Mouse (Mus musculus) layer of hippocampus, postnatal 14 days (tissue): ENCODE measurements around the gene Cmpk1. TPM values are rescaled to one million over a fixed set of nuclear protein-coding genes. Genes with fewer than 3 reads are reported as not detected.

Experiments
- DNase-seq, 2 experiments: peaks; one replicate each; pipeline ENCODE4 v3.0.0; 2021 to 2022; ENCODE audit warnings: low spot score in 2 of 2, mixed read lengths in 1 of 2
- total RNA-seq, 2 experiments: library from RNA; stranded (reverse); gene quantifications; 2 replicates each; pipeline ENCODE4 v1.2.3; 2021

The Cmpk1 gene
- total RNA-seq, 2 experiments from 2014 or later = 101 to 104 TPM

DNA sequence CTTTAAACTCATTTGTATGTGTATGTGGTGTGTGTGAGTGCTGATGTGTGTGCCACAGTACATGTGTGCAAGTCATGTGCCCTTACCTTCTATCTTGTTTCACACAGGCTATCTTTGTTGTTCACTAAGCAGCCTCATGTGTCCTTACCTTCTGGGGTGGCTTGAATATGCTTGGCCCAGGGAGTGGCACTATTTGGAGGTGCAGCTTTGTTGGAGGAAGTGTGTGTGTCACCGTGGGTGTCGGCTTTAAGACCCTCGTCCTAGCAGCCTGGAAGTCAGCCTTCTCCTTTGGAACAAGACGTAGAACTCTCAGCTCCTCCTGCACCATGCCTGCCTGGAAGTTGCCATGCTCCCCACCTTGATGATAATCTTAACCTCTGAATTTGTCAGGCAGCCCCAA lies 40.6 kb downstream of the Cmpk1 start:
- no peak for DNase-seq

DNA sequence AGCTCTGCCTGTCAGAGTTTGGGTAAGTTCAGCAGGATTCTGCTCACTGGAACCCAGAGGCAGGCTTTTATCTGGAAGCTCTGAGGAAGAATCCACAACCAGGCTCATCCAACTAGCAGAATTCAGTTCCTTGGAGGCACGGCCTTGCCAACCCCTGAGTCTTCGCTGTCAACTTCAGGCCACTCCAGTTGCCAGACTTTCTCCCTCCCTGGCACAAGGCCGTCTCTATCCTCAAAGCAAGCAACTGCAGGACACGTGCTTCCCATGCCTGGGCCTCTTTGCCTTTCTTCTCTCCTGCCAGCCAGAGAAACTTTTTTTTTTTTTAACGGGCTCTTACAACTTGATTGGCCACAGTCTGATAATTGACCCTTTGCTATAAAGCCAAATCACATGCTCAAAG lies 42.0 kb downstream of the Cmpk1 start:
- DNase-seq = no peak

DNA sequence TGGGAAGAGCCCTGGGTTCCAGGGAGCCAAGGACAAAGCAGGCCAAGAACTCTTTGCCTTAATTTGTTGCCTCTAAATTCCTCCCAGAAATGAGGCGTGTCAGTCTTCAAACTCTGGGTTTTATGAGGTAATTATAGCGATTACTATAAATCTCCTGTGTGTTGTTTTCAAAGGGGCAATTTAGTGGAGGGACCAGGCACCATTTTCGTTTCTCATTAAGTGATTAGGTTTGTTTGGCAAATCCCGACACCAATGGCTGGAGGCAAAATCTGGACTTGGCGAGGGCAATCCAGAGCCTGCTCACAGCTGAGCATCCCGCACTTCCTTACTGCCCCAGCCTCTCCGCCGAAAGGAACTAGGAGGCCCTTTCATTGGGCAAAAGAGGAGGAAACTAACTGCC lies 44.5 kb downstream of the Cmpk1 start:
- no peak for DNase-seq

DNA sequence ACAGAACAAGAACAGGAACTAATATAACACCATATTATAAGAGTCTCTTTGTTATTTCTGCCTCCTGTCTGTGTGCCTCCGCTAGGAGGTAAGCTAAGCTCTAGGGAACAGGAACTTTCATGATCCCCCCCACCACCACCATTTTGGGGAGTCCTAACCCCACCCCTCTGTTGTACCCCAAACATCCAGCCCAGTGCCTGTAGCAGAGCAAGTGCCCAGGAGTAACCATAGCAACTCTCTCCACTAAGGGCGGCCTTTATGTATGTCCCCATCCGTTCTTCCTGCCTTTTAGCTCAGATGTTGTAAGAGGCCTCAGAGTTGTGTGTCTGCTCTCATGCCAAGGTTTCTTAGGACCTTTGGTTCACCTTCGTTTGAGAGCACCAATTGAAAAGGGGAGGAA lies 44.9 kb downstream of the Cmpk1 start:
- DNase-seq = no peak

DNA sequence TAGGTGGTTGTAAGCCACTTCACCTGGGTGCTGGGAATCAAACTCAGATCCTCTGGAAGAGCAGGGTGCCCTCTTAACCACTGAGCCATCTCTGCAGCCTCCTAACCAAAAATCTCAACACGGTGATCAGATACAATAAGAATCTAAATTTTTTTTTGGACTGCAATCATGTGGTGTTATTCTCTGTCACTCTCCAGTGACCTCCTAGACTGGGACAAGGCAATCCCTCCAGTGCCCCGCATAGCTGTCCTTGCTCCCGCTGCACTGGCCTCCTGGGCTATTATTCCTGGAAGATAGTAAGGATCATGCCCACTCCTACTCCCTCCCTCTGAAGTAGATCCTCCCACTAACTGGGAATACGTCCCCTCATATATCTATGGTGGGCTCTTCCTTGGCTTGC lies 45.7 kb downstream of the Cmpk1 start:
- no peak for DNase-seq

DNA sequence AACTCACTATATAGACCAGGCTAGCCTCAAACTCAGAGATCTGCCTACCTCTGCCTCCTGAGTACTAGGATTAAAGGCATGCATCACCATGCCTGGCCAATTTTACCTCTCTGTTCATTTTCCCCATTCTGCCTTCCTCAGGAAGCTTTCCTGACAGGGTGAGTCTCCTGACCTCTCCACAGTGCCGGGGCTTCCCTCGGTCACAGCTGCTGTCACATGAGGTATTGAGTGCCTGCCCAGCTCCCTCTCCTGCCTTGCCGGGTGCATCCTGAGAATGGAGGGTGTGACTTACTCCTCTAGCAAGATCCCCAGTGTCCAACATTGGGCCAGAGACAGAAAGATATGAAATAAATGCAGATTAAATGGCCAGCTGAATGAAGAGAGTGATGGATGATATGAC lies 48.8 kb downstream of the Cmpk1 start:
- DNase-seq = no peak

DNA sequence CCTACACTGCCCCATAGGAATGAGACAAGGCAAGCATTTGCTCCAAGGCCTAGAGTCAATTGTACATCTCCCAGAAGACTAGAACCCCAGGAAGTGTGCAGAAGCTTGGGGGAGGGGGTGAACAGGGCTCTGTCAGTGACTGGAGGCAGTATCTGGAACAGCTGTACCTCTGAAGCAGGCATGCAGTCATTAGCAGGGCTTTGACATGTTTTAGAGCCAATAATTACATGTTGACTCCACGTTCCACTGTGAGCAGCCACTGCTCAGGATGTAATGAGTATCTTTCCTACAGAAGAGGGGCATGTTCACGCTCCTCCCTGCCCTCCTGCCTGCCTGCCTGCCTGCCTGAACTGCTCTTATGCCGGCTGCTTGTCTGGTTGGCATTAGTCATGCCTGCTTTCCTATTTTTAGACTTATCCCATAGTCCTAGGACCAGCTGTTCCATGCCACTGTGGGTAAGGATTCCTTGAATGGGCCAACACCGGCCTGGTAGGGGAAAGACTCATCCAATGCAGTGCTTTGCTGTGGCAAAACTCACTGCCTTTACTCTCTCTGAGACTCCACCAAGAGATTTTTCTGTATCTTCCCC lies 49.5 kb downstream of the Cmpk1 start:
- no peak for DNase-seq

DNA sequence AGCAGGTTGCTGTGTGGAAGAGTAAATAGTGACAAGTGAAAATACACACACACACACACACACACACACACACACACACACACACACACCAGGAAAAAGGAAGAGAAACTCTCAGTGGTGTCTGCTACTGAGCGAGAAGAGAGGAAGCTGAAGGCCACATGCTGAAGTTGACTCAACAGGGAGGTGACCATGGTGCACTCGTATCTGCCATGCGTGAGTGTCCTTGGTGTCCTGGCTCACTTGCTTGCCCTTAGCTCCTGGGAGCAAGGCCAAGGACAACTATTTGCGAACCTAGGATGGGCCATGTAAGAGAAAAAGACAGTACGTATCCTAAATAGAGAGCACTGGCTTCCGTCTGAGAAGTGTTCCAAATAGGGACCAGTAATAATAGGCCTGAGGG lies 52.9 kb downstream of the Cmpk1 start:
- DNase-seq = no peak

DNA sequence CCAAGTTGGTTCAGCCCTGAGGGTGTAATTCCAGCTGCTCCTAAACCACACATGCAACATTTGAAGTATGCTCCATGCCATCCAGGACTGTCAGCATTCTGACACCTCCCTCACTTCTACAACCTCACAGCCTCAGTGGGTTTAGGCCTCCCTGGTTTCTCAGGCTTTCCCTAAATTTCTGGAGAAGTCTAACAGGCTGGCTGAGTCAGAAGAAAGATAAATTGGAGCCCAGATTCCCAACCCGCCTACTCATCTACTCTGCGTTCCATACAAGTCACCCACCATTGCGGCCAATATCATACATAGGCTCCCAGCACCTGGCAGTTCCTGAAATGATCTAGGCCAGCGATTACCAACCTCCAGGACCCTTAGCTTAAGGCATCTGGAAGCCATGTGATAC lies 54.3 kb downstream of the Cmpk1 start:
- no peak for DNase-seq

DNA sequence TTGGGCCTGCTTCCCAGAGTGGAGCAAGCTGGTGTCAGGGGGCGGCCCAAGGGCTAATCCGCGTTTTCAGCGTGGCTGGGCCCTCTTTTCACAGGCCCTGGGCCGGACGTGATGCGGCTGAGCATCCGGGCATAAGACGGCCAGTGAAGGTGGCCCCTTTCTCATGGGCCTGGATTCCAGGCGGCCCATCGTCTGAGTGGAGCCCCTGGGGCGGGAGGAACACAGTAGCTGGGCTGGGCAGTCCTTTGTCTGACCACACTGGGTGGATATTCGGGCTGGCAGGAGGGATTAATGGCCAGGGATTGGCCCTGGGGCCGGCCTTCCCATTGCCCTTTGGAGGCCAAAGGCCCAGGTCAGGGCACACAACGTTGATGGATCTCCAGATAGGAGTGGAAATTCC lies 57.9 kb downstream of the Cmpk1 start:
- DNase-seq = no peak

DNA sequence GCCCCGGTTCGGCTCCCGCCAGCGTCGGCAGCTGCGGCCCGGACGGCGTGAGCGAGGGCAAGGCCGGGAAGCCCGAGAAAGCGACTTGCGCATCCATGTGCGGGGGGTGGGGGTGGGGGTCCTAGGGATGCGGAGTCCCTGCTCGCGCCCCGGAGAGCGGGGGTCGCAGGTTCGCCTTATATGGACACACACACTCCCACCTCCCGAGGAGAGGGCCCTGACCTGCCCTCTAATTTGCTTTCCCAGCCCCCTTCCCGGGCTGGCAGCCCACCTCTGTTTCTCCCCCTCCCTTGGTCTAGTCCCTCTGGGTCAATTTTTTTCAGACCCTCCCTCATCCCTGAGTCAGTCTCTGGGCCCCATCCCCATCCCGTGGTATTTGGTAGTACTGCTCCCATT lies 61.1 kb downstream of the Cmpk1 start, which contains the start of gene Foxe3:
Foxe3 (minus strand) TSS at position 97 of the 396 bp plus-strand sequence.
- DNase-seq = no peak

DNA sequence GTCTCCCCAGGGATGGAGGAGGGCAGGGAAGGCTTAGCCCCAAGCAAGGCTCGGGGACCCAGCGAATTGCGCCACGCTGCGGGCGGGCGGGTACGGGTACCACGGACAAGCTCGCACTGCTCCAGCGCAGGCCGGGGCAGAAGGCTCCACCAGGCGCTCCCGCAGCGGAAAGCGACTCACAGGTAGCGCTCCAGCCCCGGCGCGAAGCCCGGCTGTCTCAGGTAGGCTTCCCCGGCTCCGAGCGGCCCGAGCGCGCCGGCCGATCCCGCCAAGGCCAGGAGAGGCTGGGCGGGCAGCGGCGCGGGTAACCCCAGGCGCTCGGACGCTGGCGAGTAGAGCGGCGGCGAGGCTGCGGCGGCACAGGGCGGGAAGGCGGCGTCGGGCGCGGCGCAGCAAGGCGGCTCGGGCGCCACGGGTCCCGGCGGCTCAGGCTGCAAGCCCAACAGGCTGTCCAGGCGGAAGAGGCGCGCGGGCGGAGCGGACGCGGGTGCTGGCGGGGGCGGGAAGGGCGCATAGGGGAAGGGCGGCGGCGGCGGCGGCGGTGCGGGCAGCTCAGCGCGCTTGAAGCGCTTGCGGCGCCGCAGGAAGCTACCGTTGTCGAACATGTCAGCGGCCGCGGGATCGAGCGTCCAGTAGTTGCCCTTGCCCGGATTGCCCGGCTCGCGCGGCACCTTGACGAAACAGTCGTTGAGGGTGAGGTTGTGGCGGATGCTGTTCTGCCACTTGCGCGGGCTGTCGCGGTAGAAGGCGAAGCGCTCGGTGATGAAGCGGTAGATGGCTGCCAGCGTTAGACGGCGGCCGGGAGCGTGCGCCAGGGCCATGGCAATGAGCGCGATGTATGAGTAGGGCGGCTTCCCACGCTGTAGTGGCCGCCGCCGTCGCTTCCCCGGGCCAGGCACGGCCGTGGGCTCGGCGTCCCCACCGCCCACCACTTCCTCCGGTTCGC lies 61.8 kb downstream of the Cmpk1 start:
- DNase-seq = no peak

DNA sequence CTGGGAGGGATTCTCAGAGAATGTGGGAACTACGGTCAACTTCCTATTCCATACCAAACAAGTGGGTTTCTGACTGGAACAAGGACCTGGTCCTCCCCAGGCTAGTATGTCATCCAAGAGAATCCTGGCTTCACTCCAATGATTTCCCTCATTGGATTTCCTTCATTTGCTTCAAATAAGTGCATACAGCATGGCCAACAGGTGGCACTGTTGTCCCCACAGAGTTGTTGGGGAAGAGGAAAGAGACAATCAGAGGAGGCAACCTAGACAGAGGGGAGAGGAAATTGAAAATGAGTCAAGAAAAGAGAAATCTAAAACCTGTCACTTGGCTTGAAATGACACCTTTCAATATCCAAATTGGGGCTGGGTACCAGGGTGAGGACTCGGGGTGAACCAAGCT lies 70.0 kb downstream of the Cmpk1 start:
- DNase-seq = no peak

DNA sequence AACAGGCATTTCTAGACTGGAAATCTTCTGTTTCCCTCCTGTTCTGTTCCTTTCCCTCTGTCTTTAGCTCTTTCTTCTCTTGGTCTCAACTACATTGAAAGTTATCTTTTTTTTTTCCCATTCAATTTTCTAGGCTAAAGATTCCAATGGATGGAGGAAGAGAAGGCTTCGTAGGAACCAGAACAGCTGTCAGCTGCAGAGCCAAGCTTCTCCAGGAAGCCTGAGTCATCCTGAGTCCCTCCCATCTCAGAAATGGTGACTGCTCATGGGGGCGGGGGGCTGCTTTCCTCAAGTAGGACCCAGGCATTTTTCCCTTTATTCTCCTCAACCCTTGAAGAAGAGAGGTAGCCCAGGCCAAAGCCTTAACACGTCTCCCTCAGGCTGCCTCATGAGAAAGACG lies 71.0 kb downstream of the Cmpk1 start:
- DNase-seq = no peak

DNA sequence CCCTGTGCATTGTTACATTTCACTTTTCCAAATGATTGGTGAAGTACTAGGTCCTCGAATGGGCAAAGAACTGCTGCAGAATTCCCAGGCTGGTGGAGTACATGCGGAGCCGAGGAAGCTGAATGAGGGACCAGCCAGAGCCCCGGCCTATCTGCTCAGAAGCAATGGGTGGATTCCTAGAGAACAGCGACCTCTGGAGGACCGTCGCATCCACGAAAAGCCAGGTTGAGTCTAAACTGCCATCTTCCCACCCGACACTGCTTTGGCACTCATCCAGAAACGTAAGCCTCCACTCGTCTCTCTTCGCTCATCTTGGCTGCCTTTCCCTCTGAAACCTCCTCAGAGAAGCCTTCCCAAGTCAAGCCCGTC lies 73.5 kb downstream of the Cmpk1 start:
- DNase-seq = peak in 1 of 2 experiments; percentile 59

DNA sequence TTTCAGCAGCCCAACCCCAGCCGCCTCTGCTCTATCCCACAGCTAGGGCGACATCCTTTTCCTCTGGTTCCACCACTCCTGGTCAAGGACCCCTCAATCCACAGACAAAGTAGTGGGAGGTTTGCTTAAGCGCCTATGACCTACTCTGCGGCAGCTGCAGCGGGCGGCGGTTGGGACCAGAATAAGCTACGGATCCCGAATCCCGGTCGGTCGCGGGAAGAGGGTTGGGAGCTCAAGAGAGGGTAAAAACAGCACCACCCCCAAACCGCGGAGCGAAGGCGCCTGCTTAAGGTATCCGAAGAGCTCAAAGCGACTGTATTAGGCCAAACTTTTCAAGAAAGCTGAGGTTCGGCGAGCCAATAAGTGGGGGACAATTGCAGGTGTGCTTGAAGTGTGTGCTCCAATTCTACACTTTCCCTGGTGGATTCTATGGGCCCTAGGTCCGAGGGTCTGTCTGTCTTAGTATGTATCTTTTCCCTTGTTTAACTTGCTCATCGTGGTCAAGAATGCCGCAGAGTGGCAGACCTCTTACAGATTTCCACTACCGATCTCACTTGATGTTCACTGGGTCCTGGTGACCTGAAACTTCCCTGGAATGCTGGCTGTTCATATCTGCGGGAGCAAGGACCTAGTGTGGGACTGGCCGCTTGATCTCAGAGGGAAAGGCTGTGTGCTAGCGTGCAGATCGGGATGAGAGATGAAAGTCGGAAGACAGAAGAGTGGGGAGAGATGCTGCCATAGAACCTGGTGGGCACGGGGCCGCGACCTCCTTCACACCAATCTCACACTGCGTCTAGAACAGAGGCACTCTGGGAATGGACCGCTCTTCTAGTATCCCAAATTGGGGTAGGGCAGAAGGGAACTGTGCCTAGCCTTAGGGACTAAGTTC lies 74.1 kb downstream of the Cmpk1 start:
- no peak for DNase-seq

DNA sequence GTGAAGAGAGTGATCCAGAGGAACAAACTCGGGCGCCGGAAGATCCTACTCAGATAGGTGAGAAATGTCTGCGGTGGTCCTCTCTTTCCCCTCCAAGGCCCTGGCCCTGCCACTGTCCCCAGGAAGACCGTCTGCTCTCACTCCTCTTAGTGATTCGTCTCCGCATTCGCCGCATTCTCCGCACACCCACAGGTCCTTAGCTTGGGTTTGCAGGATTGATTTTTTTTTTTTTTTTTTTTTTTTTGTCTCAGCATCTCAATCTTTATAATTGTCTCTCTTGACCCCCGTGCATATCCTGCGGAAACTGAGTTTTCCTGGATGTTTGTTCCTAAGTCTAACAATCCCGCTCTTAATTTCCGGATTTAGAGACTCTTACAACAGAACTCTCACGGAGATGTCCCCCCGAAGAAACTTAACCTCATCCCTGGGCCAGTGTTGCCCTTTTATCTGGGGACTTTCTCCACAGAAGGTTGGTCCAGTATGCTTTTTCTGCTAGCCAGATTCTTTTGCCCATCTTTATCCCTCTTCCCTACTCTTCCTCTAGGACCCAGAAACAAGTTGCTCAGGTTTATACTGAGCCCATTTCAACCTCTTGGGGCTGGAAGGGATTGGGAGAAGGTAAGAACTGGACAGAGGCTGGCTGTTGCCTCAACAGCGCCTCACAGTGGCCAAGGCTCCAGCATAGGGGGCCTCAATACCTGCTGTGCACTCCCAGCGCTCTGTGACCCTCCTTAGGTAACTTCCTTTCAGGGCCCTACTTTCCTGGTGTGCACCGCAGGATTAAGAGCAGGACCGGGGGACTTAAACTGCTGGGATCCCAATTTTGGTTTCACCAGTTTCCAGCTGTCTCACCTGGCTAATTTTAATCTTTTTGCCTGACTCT lies 77.2 kb downstream of the Cmpk1 start:
- no peak for DNase-seq
